Comparison of ENCODE assay signal across 12 mouse cellular contexts in genomic region chr7:143546554-143546953, GRCm38 (mm10). TPM values are rescaled to one million over a fixed set of nuclear protein-coding genes. Genes with fewer than 3 reads are reported as not detected.
DNase-seq lines count a peak whose midpoint lies in the region; ATAC-seq and TF ChIP-seq lines count a peak whose summit lies in the region.
"Had no signal": no experiment of that assay in that cellular context is flagged by ENCODE, and none has a peak within 500 bp of the region (broad histone marks: within the 10 kb centered on the region; RNA-seq: fewer than 3 reads in every experiment).

No protein-coding gene starts in this region.

- DNase-seq in kidney, postnatal 25 days = no peak
- no peak for DNase-seq in MEL (ENCODE audit: low read depth, low spot score)
- DNase-seq in midbrain, embryonic 14.5 days = no peak
- DNase-seq in right cerebral cortex, adult 18-20 months = no peak
- DNase-seq in left cerebral cortex, postnatal 36 days (ENCODE audit: low spot score in 2 of 2) = no peak
- DNase-seq in c-Kit-positive CD71-positive TER-119-positive erythroid progenitor cells, embryonic 14.5 days (ENCODE audit: low spot score) = no peak
- DNase-seq: embryo, embryonic 11 days; kidney, adult 11 months had no signal

- no peaks in the 10 kb centered on the region for H3K27me3 ChIP-seq in kidney, embryonic 14.5 days (ENCODE audit: control insufficient read depth, insufficient read depth, low read length)
- H3K27me3 ChIP-seq in MEL (ENCODE audit: control insufficient read depth in 1 of 2, insufficient read depth in 2 of 2, low read length in 2 of 2) = no peaks in the 10 kb centered on the region
- H3K27me3 ChIP-seq in forebrain, embryonic 15.5 days = no peaks in the 10 kb centered on the region
- H3K27me3 ChIP-seq in midbrain, embryonic 14.5 days (ENCODE audit: control insufficient read depth, insufficient read depth, low read length) = no peaks in the 10 kb centered on the region
- H3K27me3 ChIP-seq: Patski had no signal

- no peak overlapping the region for H3K27ac ChIP-seq in kidney, embryonic 14.5 days (ENCODE audit: low read depth, low read length)
- no peak overlapping the region for H3K27ac ChIP-seq in MEL (ENCODE audit: control insufficient read depth, low read depth, low read length)
- no peak overlapping the region for H3K27ac ChIP-seq in forebrain, embryonic 15.5 days (replicated peaks)
- no peak overlapping the region for H3K27ac ChIP-seq in midbrain, embryonic 14.5 days (replicated peaks; ENCODE audit: low read depth, low read length)

- no peak overlapping the region for H3K4me3 ChIP-seq in kidney, embryonic 14.5 days (ENCODE audit: low read length)
- H3K4me3 ChIP-seq in MEL (ENCODE audit: control insufficient read depth in 1 of 2, insufficient read depth in 1 of 2, low read depth in 2 of 2, low read length in 2 of 2) = no peak overlapping the region; a peak in 1 of 4 replicates
- no peak overlapping the region for H3K4me3 ChIP-seq in forebrain, embryonic 15.5 days
- no peak overlapping the region for H3K4me3 ChIP-seq in midbrain, embryonic 14.5 days (replicated peaks; ENCODE audit: low read depth, low read length)

- no peak for TF ChIP-seq POLR2A in MEL (IDR thresholded peaks at IDR 0.05; ENCODE audit: control insufficient read depth in 1 of 2, insufficient read depth in 1 of 2, low read depth in 1 of 2, low read length in 2 of 2, poor library complexity in 1 of 2)

- peak overlapping the region; percentile 82; the same call in 1 of the 2 replicates for H3K4me2 ChIP-seq in kidney, embryonic 14.5 days (replicated peaks; ENCODE audit: low read depth, low read length)
- H3K4me2 ChIP-seq in forebrain, embryonic 15.5 days (replicated peaks) = no peak overlapping the region
- peak overlapping the region; percentile 76; the same call in 1 of the 2 replicates for H3K4me2 ChIP-seq in midbrain, embryonic 14.5 days (ENCODE audit: low read length)

- TF ChIP-seq CTCF in MEL (IDR thresholded peaks at IDR 0.05 in 2 of 3, conservative IDR thresholded peaks at IDR 0.05 in 1 of 3; ENCODE audit: control insufficient read depth in 1 of 3, insufficient read depth in 1 of 3, low read depth in 2 of 3, low read length in 3 of 3, poor library complexity in 1 of 3, severe bottlenecking in 1 of 3) = no peak

- TF ChIP-seq EP300 in MEL (IDR thresholded peaks at IDR 0.05; ENCODE audit: low read depth in 1 of 2, low read length in 2 of 2) = no peak

- ATAC-seq in kidney, embryonic 14.5 days (ENCODE audit: low FRiP score, low TSS enrichment) = no peak
- no peak for ATAC-seq in forebrain, embryonic 15.5 days (replicated peaks)
- ATAC-seq in midbrain, embryonic 14.5 days (ENCODE audit: low FRiP score, low TSS enrichment) = no peak
- ATAC-seq: Patski had no signal

- peaks cover 26% of the 10 kb centered on the region for H3K4me1 ChIP-seq in kidney, embryonic 14.5 days (ENCODE audit: control insufficient read depth, insufficient read depth, low read length)
- peaks cover 11 to 24% of the 10 kb centered on the region in 2 experiments for H3K4me1 ChIP-seq in MEL (ENCODE audit: control insufficient read depth in 1 of 2, insufficient read depth in 2 of 2, low read length in 2 of 2)
- peaks cover 49% of the 10 kb centered on the region for H3K4me1 ChIP-seq in forebrain, embryonic 15.5 days
- H3K4me1 ChIP-seq in midbrain, embryonic 14.5 days (ENCODE audit: control insufficient read depth, insufficient read depth, low read length) = peaks cover 25% of the 10 kb centered on the region

- intact Hi-C loops in left cerebral cortex, postnatal 36 days (cut with DNase I) = no loop called here

- H3K9me3 ChIP-seq in kidney, embryonic 14.5 days (ENCODE audit: control insufficient read depth, low read length) = no peaks in the 10 kb centered on the region
- no peaks in the 10 kb centered on the region for H3K9me3 ChIP-seq in MEL (replicated peaks; ENCODE audit: insufficient read depth, low read length)
- H3K9me3 ChIP-seq in forebrain, embryonic 15.5 days = no peaks in the 10 kb centered on the region
- no peaks in the 10 kb centered on the region for H3K9me3 ChIP-seq in midbrain, embryonic 14.5 days (ENCODE audit: control insufficient read depth, low read length)

- H3K36me3 ChIP-seq in kidney, embryonic 14.5 days (ENCODE audit: control insufficient read depth, insufficient read depth, low read length) = peaks cover 10% of the 10 kb centered on the region
- peaks cover 3 to 56% of the 10 kb centered on the region in 2 experiments; a peak in 3 of 4 replicates for H3K36me3 ChIP-seq in MEL (ENCODE audit: control insufficient read depth in 1 of 2, insufficient read depth in 2 of 2, low read length in 2 of 2)
- no peaks in the 10 kb centered on the region for H3K36me3 ChIP-seq in forebrain, embryonic 15.5 days
- H3K36me3 ChIP-seq in midbrain, embryonic 14.5 days (ENCODE audit: control insufficient read depth, insufficient read depth, low read length) = no peaks in the 10 kb centered on the region

- no peak for TF ChIP-seq RAD21 in MEL (IDR thresholded peaks at IDR 0.05; ENCODE audit: low read depth, low read length)

- 0 out of 2 replicates have a peak overlapping the region, but pooled peaks have one; percentile 28 for H3K9ac ChIP-seq in kidney, embryonic 14.5 days (ENCODE audit: low read depth, low read length)
- H3K9ac ChIP-seq in MEL (ENCODE audit: control insufficient read depth, low read depth, low read length, poor library complexity, severe bottlenecking) = peak overlapping the region; percentile 28; the same call in 1 of the 2 replicates
- 0 out of 2 replicates have a peak overlapping the region, but pooled peaks have one; percentile 7 for H3K9ac ChIP-seq in forebrain, embryonic 15.5 days (replicated peaks)
- no peak overlapping the region for H3K9ac ChIP-seq in midbrain, embryonic 14.5 days (replicated peaks; ENCODE audit: low read length)

- H3K79me2 ChIP-seq in MEL (ENCODE audit: control insufficient read depth, insufficient read depth, low read length, poor library complexity) = peaks cover 69% of the 10 kb centered on the region

- WGBS in kidney, embryonic 14.5 days = 52% methylated on average over 2 of the region's 2 CpGs
- WGBS in forebrain, embryonic 15.5 days = 69% methylated on average over 2 of the region's 2 CpGs
- WGBS in midbrain, embryonic 14.5 days = 81% methylated on average over 2 of the region's 2 CpGs

TF ChIP-seq in MEL, 35 proteins besides CTCF, POLR2A, EP300 and RAD21:
- TF ChIP-seq BHLHE40 (IDR thresholded peaks at IDR 0.05; ENCODE audit: borderline replicate concordance, low read depth, low read length) = no peak
- no peak for TF ChIP-seq UBTF (IDR thresholded peaks at IDR 0.05; ENCODE audit: borderline replicate concordance, insufficient read depth, low read depth, low read length)
- TF ChIP-seq MAX (IDR thresholded peaks at IDR 0.05; ENCODE audit: low read length) = no peak
- no peak for TF ChIP-seq KAT2A (conservative IDR thresholded peaks at IDR 0.05; ENCODE audit: low read depth, low read length)
- no peak for TF ChIP-seq MAZ (IDR thresholded peaks at IDR 0.05; ENCODE audit: low read depth, low read length)
- no peak for TF ChIP-seq NRF1 (IDR thresholded peaks at IDR 0.05; ENCODE audit: insufficient read depth, low read depth, low read length, poor library complexity, severe bottlenecking)
TF ChIP-seq in MEL: peak in this region for 0.

RNA-seq across cellular contexts. Expression of gene Nap1l4, which starts 2.4 kb away (rescaled TPM):
- 138 and 158 TPM in 2 replicates for polyA plus RNA-seq in kidney, embryonic 14.5 days (2014; fragmentation: Nextera tagmentation; extraction: Ambion mirVana)
- 136 and 165 TPM in 2 replicates for total RNA-seq in MEL (2012; rRNA removed)
- 100 to 1,000 TPM in 1 of 2 experiments, not detected in 1; 186 TPM for polyA plus RNA-seq in MEL (2012; ENCODE audit: insufficient read depth in 1 of 2, insufficient read length in 2 of 2, low read depth in 1 of 2, low replicate concordance in 2 of 2, missing spikeins in 1 of 2)
- 347 and 356 TPM in 2 replicates for polyA plus RNA-seq in forebrain, embryonic 15.5 days (2015; fragmentation: Nextera tagmentation; extraction: Ambion mirVana)
- 174 and 226 TPM in 2 replicates for polyA plus RNA-seq in midbrain, embryonic 14.5 days (2014; fragmentation: Nextera tagmentation; extraction: Ambion mirVana)
- 100 to 1,000 TPM; 110 to 117 TPM for total RNA-seq in left cerebral cortex, postnatal 36 days (2021)

RNA-seq across cellular contexts. Expression of gene Phlda2, which starts 43.6 kb away (rescaled TPM):
- 7.3 and 10.6 TPM in 2 replicates for polyA plus RNA-seq in kidney, embryonic 14.5 days (2014; fragmentation: Nextera tagmentation; extraction: Ambion mirVana)
- total RNA-seq in MEL (2012; rRNA removed) = 152 and 160 TPM in 2 replicates
- polyA plus RNA-seq in MEL (2012; ENCODE audit: insufficient read depth in 1 of 2, insufficient read length in 2 of 2, low read depth in 1 of 2, low replicate concordance in 2 of 2, missing spikeins in 1 of 2) = 100 to 1,000 TPM in 1 of 2 experiments, not detected in 1; 253 TPM
- 0.26 and 0.47 TPM in 2 replicates for polyA plus RNA-seq in forebrain, embryonic 15.5 days (2015; fragmentation: Nextera tagmentation; extraction: Ambion mirVana)
- polyA plus RNA-seq in midbrain, embryonic 14.5 days (2014; fragmentation: Nextera tagmentation; extraction: Ambion mirVana) = 0.45 TPM in 1 of 2 replicates, not detected in the other
- total RNA-seq in left cerebral cortex, postnatal 36 days (2021) = not detected
- total RNA-seq: left cerebral cortex, adult 8-10 months had no signal
- polyA plus RNA-seq: Patski had no signal

RNA-seq across cellular contexts. Expression of gene Cars, which starts 53.3 kb away (rescaled TPM):
- polyA plus RNA-seq in kidney, embryonic 14.5 days (2014; fragmentation: Nextera tagmentation; extraction: Ambion mirVana) = 47.0 and 64.4 TPM in 2 replicates
- total RNA-seq in MEL (2012; rRNA removed) = 40.8 and 62.2 TPM in 2 replicates
- polyA plus RNA-seq in MEL (2012; ENCODE audit: insufficient read depth in 1 of 2, insufficient read length in 2 of 2, low read depth in 1 of 2, low replicate concordance in 2 of 2, missing spikeins in 1 of 2) = 10 to 100 TPM in 1 of 2 experiments, not detected in 1; 73.5 TPM
- 70.1 and 73.0 TPM in 2 replicates for polyA plus RNA-seq in forebrain, embryonic 15.5 days (2015; fragmentation: Nextera tagmentation; extraction: Ambion mirVana)
- polyA plus RNA-seq in midbrain, embryonic 14.5 days (2014; fragmentation: Nextera tagmentation; extraction: Ambion mirVana) = 53.1 and 64.9 TPM in 2 replicates
- total RNA-seq in left cerebral cortex, postnatal 36 days (2021) = 10 to 100 TPM; 47.6 to 65.2 TPM
